Mouse (Mus musculus): ENCODE results near the gene Olfr983. TPM values are rescaled to one million over a fixed set of nuclear protein-coding genes. Genes with fewer than 3 reads are reported as not detected.

Gene Olfr983
- not detected in 2 replicates for total RNA-seq (2017)

DNA sequence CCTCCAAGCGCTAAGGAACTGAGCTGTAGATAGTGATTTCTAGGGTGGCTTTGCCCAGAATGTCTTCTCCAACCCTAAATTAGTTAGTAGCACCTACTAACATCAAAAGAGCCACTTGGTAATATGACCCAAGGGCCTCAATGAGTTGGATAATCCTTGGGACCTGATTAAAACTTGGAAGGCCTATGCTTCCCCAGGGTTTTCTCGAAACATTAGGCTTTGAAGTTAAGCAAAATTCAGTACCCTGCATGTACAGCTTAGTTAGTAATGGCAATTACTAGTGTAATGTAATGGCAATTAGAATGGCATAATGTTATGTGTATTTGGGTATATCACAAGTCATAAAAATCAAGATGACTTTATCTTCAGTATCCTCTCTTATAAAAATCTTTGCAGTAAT, at the start of gene Olfr983:
Gene Olfr983, minus strand, starts transcription at position 101 of the 400 bp plus-strand sequence.
- ATAC-seq (ENCODE audit: extremely low read depth, insufficient number of reproducible peaks, low FRiP score, poor library complexity, severe bottlenecking), result no peak

DNA sequence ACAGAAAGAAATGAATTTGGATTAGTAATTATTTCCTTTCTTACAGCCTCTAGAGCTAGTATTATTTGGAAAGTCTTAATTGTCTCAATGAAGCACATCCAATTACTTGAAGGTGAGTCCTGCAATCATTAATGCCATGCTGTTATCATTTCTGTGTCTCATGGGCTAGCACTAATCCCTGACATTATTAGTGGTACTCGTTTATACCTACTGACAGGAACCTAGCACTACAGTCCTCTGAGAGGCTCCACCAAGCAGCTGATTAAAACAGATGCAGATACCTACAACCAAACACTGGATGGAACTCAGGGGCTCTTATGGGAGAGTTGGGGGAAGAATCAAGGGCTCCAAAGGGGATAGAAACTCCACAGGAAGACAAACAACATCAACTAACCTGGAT, 48.1 kb upstream of the Olfr983 start:
- ATAC-seq (ENCODE audit: extremely low read depth, insufficient number of reproducible peaks, low FRiP score, poor library complexity, severe bottlenecking), result no peak

GRCm38 (mm10) chr9:40139484-40139883, 46.1 kb upstream of the Olfr983 start:
- no peak for ATAC-seq (ENCODE audit: extremely low read depth, insufficient number of reproducible peaks, low FRiP score, poor library complexity, severe bottlenecking)

DNA sequence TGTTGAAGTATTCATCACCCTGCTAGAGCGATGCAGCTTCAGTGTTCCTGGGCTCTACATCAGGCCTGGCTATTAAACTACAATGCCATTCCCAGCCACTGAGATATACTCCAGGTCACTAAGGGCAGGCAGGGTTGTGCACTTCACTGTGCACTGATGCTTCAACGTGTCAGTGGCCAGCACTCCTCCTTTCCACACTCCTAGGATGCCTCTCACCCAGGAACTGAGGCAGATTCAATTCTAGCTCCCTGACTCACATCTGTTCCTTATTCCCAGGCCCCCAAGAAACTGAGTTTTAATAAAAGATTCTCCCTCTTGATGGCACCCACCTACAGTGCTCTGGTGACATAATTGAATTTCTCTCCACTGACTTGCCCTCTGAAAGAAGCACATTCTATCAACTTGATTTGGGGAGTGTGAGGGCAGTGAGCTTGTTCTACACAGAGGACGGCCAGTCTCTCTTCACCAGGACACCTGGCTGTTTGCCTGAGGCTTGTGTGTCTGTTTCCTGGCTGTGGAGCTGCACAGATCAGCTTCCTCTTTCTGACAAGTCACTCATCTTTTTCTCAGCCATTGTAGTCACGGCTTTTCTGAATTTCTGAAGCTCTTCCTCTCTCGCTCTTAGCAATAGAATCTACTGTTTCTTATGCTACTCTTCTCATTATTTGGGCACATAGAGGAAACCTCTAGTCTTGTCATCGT, 43.7 kb upstream of the Olfr983 start:
- no peak for ATAC-seq (ENCODE audit: extremely low read depth, insufficient number of reproducible peaks, low FRiP score, poor library complexity, severe bottlenecking)

DNA sequence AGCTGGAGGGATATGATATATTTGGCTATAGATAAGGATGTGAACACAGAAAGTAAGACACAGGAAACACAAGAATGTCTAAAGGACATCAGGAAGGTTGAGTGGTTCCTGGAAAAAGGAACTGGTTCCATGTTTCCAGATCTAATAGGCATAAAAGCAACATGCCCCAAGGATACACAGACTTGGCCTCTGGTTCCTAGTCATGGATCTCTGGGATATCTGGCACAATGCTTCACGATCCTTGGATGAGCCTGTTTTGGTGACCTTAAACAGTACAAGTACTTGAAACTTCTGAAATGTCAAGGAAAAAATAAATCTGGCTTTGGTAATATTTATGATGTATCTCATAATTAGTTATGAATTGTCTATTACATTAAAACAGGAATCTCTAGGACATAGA, 37.2 kb upstream of the Olfr983 start:
- no peak for ATAC-seq (ENCODE audit: extremely low read depth, insufficient number of reproducible peaks, low FRiP score, poor library complexity, severe bottlenecking)

DNA sequence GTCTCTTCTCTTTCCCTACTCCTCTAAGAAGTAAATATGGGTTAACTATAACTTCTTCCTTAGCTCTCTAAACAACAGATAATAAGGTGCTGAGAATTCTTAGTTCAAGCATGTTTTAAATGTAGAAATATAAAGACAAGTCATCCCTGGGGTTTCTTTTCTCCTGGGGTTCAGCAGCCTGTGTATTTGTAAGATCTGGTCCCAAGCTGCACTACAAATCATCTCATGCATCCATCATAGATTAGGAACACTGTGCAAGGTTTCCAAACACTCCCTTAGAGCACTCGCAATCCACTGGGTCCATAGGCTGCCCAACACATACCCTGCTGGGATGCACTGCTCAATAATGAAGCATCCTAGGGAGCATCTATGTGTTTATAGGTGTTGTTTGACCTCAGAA, 36.7 kb upstream of the Olfr983 start, which contains the start of gene Olfr985:
Gene Olfr985, minus strand, starts transcription at position 101 of the 400 bp plus-strand sequence.
- no peak for ATAC-seq (ENCODE audit: extremely low read depth, insufficient number of reproducible peaks, low FRiP score, poor library complexity, severe bottlenecking)

DNA sequence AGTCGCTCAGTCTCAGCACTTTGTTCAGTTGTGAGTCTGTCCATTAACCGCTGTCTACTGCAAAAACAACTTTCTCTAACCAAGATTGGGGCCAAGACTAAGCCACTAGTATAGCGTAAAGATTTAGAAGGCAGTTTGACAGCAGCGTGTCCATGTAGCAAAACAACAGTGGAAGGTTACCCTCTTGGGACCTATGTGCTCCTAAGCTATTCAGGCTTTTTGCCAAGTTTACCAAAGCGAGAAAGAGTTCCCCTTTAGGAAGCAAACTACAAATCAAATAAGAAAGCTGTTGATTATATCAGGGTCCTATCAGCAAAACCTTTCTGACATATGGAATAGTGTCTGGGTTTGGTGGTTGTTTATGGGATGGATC, 23.9 kb upstream of the Olfr983 start:
- no peak for ATAC-seq (ENCODE audit: extremely low read depth, insufficient number of reproducible peaks, low FRiP score, poor library complexity, severe bottlenecking)

DNA sequence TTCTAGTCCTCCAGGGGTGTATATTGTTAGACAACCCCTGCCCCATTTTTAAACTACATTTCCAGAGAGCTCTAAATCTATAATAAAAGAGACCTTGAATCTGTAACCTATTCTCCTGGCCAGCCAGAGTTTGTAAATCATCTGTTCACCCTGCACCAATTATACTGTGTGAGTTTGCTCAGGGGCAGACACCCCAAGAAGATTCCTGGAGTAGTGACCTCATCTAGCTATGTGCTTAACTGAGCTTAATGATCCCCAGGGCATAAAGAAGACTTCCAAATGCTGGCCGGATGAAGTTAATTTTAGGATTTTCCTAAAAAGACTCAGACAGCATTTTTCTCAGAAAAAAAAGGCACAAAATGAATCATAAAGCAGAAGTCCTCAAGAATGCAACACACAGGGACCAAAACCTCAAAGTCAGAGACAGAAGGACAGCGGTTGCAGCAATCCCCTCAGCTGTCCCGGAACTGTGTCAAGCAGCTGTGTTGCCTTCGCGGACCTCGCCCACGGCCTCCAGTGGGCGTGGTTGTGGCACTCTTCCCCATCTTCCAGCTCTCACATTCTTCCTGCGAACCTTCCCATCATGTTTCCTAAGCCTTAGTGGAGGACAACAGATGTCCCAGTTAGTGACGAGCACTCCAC, 23.4 kb upstream of the Olfr983 start:
- ATAC-seq (ENCODE audit: extremely low read depth, insufficient number of reproducible peaks, low FRiP score, poor library complexity, severe bottlenecking), result no peak

GRCm38 (mm10) chr9:40114106-40114505, 20.7 kb upstream of the Olfr983 start, which contains the start of gene Olfr984:
Gene Olfr984, minus strand, starts transcription at chr9:40114206.
- no peak for ATAC-seq (ENCODE audit: extremely low read depth, insufficient number of reproducible peaks, low FRiP score, poor library complexity, severe bottlenecking)

- ATAC-seq (ENCODE audit: extremely low read depth, insufficient number of reproducible peaks, low FRiP score, poor library complexity, severe bottlenecking), result no peak
Observed at GRCm38 (mm10) chr9:40094769-40095168, 1.4 kb upstream of the Olfr983 start.

DNA sequence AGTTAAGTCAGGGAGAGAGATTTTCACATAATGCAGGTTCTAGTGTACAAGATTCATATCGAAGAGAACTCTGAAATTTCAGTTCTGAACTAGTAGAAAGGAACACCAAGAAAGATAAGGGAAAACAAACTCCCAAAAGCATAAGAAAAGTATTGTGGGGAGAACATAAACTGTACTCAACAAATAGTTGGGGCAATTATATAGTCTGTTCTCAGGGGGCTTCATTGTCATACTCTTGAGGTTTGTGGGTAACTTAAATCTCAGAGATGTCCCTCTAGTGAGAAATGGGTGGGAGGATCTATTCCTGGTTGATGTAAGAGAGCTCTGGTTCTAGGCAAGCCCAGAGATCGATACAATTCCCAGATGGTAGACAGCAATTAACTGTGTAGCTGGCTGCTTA, 19.9 kb downstream of the Olfr983 start, which contains the start of gene Olfr982:
Gene Olfr982, plus strand, starts transcription at position 301 of the 400 bp plus-strand sequence.
- ATAC-seq (ENCODE audit: extremely low read depth, insufficient number of reproducible peaks, low FRiP score, poor library complexity, severe bottlenecking), result no peak

GRCm38 (mm10) chr9:40050138-40050537, 43.3 kb downstream of the Olfr983 start:
- ATAC-seq (ENCODE audit: extremely low read depth, insufficient number of reproducible peaks, low FRiP score, poor library complexity, severe bottlenecking), result no peak

Other genes with a start within 250 kb of the Olfr983 start
- gene Olfr972, start 227.2 kb downstream of the Olfr983 start, total RNA-seq (2017), result not detected in 2 replicates
- not detected in 2 replicates for gene Olfr229, start 186.3 kb downstream of the Olfr983 start, total RNA-seq (2017)
- 0.12 TPM in 1 of 2 replicates, not detected in the other for gene Olfr974, start 156.1 kb downstream of the Olfr983 start, total RNA-seq (2017)
- gene Olfr975, start 141.5 kb downstream of the Olfr983 start, total RNA-seq (2017), result not detected in 2 replicates
- not detected in 2 replicates for gene Olfr976, start 132.5 kb downstream of the Olfr983 start, total RNA-seq (2017)
- gene Olfr978, start 101.5 kb downstream of the Olfr983 start, total RNA-seq (2017), result not detected in 2 replicates
- not detected in 2 replicates for gene Olfr979, start 90.1 kb downstream of the Olfr983 start, total RNA-seq (2017)
- gene Olfr980, start 84.0 kb downstream of the Olfr983 start, total RNA-seq (2017), result not detected in 2 replicates
- gene Olfr981, start 72.1 kb downstream of the Olfr983 start, total RNA-seq (2017), result not detected in 2 replicates
- gene Olfr982, start 19.8 kb downstream of the Olfr983 start, total RNA-seq (2017), result not detected in 2 replicates
- gene Olfr984, start 20.6 kb upstream of the Olfr983 start, total RNA-seq (2017), result 0.25 TPM in 1 of 2 replicates, not detected in the other
- gene Olfr985, start 36.6 kb upstream of the Olfr983 start, total RNA-seq (2017), result not detected in 2 replicates
- gene Tmem225, start 54.5 kb upstream of the Olfr983 start, total RNA-seq (2017), result not detected in 2 replicates
- gene Olfr986, start 87.3 kb upstream of the Olfr983 start, total RNA-seq (2017), result not detected in 2 replicates
- 0.98 and 1.3 TPM in 2 replicates for gene Zfp202, start 98.7 kb upstream of the Olfr983 start, total RNA-seq (2017)
- gene Scn3b, start 175.6 kb upstream of the Olfr983 start, total RNA-seq (2017), result not detected in 2 replicates

All from neutrophil, adult 5-6 weeks (primary cell).